Mouse (Mus musculus) WW6 (cell line): ENCODE data around the gene Birc6.

Experiments
- DNase-seq: peaks from one replicate; pipeline ENCODE4 v3.0.0-alpha.2; 2013; ENCODE audit warnings: low read depth, low spot score

Gene Birc6

GRCm38 (mm10) chr17:74707637-74708152 lies 179.6 kb downstream of the Birc6 start:
- no peak for DNase-seq

- no peak for DNase-seq
Measured at GRCm38 (mm10) chr17:74710731-74711130, 182.6 kb downstream of the Birc6 start.

GRCm38 (mm10) chr17:74711627-74712026 lies 183.5 kb downstream of the Birc6 start:
- no peak for DNase-seq

- DNase-seq, result no peak
Measured at GRCm38 (mm10) chr17:74715128-74715527, 187.0 kb downstream of the Birc6 start.

GRCm38 (mm10) chr17:74715724-74716123 lies 187.6 kb downstream of the Birc6 start:
- no peak for DNase-seq

- DNase-seq, result no peak
Measured at GRCm38 (mm10) chr17:74716643-74717042, 188.5 kb downstream of the Birc6 start.

GRCm38 (mm10) chr17:74717091-74717617 lies 189.1 kb downstream of the Birc6 start:
- no peak for DNase-seq

GRCm38 (mm10) chr17:74717618-74718151 lies 189.6 kb downstream of the Birc6 start, which contains the start of gene Ttc27:
Gene Ttc27 (plus strand): TSS chr17:74717732.
- DNase-seq, result peak; percentile 93

- DNase-seq, result no peak
Measured at GRCm38 (mm10) chr17:74732872-74733271, 204.8 kb downstream of the Birc6 start.

GRCm38 (mm10) chr17:74735392-74735791 lies 207.3 kb downstream of the Birc6 start:
- no peak for DNase-seq

GRCm38 (mm10) chr17:74749659-74750058 lies 221.6 kb downstream of the Birc6 start:
- DNase-seq, result no peak

GRCm38 (mm10) chr17:74751026-74751425 lies 222.9 kb downstream of the Birc6 start:
- no peak for DNase-seq
